Mouse (Mus musculus): Measurements from ENCODE around the gene Nif3l1.

Gene Nif3l1

DNA sequence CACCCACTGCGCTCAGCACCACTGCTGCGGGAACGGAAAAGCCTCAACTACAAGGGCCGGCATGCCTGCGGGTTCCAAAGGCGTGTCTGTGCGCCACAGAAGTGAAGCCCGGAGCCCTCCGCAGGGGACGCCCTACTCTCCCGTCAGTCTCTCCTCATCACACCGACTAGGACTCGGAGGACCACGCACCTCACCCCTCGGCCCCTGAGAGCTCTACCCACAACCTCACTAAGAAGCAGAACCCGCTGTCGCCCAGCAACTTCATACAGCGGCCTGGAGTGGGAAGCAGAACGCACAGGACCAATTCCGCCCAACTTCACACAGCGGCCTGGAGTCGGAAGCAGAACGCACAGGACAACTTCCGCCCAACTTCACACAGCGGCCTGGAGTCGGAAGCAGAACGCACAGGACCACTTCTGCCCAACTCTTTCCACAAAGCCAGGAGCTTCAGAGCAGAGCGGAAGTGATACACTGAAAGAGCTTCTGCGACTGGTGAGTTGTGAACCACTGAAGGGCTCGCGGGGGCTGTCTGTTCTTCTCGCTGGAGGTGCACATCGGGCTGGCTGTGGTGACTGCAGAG lies at the start of gene Nif3l1, which contains the start of gene Ppil3:
Gene Nif3l1, plus strand, starts transcription at position 9 of the 580 bp plus-strand sequence.
Gene Ppil3, minus strand, starts transcription at position 344 of the 580 bp plus-strand sequence.
- peak; percentile 91 for DNase-seq (ENCODE audit: low spot score)

DNA sequence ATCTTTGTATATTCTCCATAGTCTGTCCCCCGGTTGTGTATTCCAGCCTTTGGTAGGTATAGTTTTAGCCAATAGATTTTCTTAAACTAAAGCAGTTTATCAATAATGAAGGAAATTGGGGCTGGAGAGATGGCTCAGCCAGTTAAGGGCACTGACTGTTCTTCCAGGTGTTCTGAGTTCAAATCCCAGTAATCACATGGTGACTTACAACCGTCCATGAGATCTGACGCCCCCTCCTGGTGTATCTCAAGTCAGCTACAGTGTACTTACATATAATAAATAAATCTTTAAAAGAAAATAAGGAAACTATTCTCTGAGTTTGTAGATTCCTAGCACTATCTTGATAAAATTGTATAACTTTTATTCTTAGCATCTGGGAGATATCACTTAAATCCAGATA lies 49.6 kb upstream of the Nif3l1 start:
- DNase-seq (ENCODE audit: low spot score), result no peak

DNA sequence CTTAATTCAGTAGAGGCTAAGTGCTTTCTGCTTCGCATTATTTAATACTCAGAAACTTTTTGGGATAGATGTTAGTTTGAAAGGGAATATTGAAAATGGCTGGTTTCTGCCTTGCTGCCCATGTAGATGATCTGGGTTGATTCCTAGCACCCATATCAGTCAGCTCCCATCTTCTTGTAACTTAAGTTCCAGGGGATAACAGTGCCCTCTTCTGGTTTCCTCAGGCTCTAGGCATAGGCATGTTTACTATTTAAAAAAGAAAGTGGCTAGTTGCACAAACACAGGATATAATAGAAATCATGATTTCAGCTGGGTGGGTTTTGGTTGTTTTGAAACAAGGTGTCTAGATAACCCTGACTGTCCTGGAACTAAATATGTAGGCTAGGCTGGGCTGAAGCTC lies 48.8 kb upstream of the Nif3l1 start:
- no peak for DNase-seq (ENCODE audit: low spot score)

DNA sequence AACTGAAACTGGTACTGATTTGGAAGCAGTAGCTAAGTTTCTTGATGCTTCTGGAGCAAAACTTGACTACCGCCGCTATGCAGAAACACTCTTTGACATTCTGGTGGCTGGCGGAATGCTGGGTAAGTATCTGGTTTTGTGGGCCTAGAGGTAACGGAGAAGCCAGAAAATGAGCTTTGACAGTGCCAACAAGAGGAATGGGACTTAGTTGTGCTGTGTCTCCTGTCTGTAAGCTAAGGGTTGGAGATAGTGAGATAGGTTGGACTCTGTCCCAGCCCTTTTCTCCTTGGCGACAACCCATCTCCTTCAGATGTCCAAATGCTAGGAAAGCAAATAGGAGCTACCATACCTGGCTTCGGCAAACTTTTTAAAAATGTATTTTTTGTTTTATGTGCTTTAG lies 47.2 kb upstream of the Nif3l1 start:
- no peak for DNase-seq (ENCODE audit: low spot score)

DNA sequence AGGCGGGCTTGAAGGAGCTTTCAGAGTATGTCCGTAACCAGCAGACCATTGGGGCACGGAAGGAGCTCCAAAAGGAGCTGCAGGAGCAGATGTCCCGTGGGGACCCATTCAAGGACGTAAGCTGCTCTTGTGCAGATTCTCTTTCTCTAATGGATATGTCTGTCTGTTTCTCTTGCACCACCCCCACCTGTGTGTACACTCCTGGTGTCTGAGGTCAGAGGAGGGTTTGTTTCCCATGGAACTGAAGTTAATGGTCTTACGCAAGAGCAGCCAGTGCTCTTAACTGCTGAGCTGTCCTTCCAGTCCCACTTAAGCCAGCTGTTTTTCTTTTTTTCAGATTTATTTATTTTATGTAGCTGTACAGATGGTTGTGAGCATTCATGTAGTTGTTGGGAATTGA lies 43.6 kb upstream of the Nif3l1 start:
- no peak for DNase-seq (ENCODE audit: low spot score)

DNA sequence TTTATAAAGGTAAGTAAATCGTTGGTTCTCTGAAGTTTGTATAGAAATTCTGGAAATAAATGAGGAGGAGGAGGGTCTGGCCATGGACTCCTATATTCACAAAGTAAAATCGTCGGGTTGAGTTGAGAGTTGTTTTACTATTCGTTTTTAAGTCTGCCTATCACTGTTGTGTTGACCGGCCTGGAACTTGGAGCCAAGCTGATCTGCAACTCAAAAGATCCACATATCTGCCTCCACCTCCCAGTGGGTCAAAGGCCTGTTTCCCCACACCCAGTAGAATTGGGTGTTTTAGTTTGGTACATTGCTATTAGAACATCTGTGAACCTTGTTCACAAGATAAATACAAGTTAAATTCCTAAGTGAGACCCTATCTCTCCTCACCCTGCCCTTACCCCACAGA lies 41.2 kb upstream of the Nif3l1 start:
- no peak for DNase-seq (ENCODE audit: low spot score)

DNA sequence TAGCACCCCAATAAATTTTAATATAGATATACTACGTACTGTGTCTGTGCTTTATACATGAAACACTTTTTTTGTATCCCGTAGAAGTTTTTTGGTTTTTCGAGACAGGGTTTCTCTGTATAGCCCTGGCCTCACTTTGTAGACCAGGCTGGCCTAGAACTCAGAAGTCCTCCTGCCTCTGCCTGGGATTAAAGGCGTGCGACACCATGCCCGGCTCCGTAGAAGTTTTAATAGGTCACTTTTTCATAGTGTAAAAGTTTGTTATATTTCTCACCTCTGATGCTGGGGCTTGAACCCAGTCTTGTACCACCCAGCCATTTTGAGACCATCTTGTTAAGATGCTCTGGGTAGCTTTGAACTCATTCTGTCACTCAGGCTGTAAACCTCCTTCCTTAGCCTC lies 37.6 kb upstream of the Nif3l1 start:
- no peak for DNase-seq (ENCODE audit: low spot score)

DNA sequence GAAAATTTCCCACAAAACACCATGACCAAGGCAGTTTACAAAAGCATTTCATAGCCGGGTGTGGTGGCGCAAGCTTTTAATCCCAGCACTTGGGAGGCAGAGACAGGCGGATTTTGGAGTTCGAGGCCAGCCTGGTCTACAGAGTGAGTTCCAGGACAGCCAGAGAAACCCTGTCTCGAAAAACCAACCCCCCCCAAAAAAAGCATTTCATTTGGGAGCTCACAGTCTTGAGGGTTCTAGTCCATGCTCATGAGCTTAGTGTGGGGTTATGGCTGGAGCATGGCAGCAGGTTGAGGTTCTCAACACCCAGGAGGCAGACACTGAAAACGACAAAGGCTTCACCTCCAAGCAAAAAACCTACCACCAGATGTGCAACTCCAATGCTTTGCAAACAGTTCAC lies 36.8 kb upstream of the Nif3l1 start:
- no peak for DNase-seq (ENCODE audit: low spot score)

DNA sequence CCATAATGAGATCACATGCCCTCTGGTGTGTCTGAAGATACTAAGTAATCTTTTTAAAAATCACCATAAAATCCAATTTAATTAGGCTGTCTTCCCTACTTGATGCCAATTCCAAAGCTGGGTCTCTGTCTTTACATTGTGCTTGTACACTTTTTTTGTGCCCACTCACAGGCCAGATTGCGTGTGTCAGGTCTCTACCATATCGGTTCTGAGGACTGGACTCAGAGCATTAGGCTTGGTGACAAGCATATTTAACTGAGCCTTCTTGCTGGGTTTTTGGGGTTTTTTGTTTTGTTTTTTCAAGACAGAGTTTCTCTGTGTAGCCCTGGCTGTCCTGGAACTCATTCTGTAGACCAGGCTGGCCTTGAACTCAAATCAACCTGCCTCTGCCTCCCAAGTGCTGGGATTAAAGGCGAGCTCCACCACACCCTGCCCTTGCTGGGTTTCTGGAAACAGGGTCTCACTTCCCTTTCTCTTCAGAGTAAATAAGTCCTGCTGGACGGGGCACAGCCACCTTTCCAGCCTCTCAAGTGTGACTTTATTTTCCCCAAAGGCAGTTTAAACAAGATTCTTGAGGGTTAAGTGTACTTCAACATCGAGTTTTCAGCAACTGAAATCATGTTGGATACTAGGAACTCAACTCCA lies 35.3 kb upstream of the Nif3l1 start:
- no peak for DNase-seq (ENCODE audit: low spot score)

DNA sequence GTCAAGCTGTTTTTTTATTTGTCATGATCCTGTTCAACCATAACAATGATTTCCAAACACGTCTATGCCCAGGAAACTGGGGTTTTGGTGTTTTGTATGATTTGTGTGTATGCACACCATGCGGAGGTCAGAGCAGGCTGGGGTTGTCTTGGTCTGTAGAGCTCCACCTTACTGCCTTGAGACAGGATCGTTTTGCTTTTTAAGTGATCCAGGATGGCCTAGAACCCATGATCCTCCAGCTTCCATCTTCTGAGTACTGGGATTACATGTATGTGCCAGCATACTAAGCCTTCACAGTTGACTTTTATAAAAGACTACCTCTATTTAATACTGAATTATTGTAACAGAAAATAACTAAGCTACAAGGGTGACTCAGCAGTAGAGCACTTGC lies 34.8 kb upstream of the Nif3l1 start:
- no peak for DNase-seq (ENCODE audit: low spot score)

DNA sequence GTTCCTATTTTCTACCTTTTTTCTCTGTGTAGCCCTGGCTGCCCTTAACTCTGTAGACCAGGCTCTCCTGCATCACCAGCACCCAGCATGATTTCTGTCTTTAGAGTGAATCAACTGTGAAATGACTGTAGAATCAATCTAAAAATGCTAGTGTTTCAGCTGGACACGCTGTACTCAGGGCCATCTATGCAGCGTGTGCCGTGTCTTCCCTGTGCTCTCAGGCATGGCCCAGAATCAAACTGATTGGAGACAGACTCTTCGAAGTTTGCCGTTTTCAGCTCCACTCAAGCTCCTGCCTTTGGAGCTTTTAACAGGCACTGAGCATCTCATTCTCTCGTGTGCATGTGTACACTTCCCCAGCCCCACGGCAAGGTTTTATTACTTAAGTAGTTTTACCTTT lies 34.2 kb upstream of the Nif3l1 start:
- no peak for DNase-seq (ENCODE audit: low spot score)

DNA sequence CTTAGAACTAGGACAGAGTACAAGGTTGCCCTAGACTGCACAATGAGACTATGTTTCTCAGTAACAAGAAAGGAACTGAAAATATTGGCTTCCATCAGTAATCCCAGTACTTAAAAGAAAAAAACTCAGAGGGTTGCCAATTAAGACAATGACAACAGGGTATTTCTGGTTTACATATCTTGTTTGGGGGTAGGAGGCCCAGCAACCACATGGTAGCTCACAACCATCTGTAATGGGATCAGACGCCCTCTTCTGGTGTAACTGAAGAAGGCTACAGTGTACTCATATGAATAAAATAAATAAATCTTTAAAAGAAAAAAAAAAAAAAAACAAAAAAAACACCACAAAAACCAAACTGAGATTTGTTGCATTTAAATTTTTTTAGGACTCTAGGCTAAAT lies 29.5 kb upstream of the Nif3l1 start:
- no peak for DNase-seq (ENCODE audit: low spot score)

DNA sequence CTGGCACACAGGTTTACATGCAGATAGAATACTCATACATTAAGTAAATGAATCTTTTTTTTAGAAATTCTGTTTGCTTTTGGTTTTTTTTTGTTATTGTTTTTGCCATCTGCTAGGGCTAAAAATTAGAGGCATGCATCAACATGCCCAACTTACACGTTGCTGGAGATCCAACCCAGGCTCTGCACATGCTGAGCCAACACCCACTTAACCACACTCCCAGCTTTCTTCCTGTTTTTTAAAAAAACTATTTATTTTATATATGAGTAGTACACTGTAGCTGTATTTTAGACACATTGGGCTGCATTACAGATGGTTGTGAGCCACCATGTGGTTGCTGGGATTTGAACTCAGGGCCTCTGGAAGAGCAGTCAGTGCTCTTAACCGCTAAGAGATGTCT lies 28.9 kb upstream of the Nif3l1 start:
- DNase-seq (ENCODE audit: low spot score), result no peak

DNA sequence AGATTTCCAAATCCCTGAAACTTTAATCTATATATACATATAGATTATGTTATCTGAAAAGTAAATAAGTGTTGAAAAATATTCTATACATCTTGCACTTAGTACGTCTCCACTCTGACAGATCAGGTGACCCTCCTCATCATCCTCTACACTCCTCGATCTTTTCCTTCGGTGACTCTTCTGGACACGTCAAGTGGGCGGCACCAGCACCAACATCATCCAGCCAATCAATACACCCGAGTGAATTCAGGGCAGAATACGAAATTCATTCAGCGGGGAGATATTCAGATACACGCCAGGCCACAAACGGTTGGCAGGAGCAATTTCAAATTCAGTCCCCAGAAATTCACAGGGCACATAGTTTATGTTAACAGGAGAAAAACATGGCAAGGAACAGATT lies 24.9 kb upstream of the Nif3l1 start:
- DNase-seq (ENCODE audit: low spot score), result no peak

DNA sequence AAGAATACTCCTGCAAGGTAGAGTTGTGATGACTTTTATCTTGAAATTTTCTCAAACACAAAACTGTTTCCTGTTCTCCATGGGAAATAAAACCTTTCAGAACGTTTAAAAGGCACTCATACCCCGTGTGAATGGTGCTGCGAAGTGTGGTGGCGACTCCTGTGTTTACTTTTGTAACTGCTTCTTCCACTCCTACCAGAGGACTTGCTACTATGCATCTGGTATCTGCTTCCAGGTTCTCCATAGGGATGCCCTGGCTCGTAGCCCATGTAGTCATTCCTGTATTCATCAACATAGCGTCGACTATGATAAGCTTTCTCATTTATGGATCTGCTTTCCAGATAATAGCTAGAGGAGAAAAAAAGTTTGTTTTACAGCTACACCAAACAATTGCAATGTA lies 24.0 kb upstream of the Nif3l1 start:
- DNase-seq (ENCODE audit: low spot score), result no peak

DNA sequence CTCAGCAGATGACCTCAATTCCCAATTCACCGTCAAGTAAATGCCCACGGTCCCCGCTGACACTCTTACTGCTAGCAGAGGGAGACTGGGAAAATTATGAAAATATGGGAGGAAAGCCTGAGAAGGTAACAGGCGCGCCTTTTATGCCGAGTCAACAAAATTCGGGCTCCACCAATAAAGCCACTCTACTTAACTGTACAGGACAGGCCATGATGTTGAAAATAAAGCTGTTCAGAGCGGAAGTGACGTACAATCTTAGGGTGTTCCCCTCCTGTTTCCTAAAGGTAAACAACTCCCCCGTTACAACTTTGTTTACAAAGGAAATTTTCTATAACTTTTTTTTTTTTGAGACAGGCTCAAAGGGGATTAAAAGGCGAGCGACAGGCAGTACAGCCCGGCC lies 22.1 kb upstream of the Nif3l1 start:
- DNase-seq (ENCODE audit: low spot score), result peak; percentile 80

DNA sequence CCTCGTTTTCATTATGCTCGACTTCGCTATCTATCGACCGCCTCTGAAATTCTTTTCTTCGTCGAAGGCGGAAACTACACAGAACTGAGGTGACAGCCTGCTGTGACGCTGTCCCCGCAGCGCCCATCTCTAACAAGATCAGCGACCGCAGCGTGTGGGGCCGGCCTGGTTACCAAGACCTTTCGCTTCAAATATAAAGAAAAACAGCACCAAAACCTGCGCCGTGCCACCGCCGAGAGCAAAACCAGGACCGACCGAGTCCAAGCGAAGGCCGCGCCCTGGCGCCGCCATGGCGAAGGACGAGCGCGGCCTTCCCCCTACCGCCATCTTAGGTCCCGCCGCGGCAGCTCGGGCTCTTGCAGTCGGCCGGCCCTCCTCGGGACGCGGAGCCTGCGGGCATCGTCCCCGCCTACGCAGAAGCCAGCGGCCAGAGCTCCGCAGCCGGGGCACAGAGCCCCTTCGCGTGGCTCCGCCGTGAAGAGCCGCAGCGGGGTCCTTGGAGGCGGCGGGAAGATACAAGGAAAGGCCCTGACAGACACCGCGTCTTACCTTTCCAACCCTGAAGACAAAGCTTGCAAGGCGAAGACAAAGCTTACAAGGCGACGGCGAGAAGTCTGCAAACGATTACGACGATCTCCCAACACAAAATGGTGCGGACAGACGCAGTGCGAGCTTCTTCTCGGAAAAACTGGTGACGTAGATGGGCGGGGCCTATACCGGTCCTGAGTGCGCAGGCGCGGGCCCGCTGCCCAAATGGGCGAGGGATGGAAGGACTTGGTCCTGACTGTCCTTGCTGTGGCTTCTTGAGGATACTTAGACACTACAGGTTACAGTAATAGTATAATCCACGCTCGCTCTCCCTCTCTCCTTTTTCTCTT lies 21.3 kb upstream of the Nif3l1 start, which contains the start of gene Clk1:
Gene Clk1, minus strand, starts transcription at position 696 of the 878 bp plus-strand sequence.
- DNase-seq (ENCODE audit: low spot score), result peak; percentile 96

DNA sequence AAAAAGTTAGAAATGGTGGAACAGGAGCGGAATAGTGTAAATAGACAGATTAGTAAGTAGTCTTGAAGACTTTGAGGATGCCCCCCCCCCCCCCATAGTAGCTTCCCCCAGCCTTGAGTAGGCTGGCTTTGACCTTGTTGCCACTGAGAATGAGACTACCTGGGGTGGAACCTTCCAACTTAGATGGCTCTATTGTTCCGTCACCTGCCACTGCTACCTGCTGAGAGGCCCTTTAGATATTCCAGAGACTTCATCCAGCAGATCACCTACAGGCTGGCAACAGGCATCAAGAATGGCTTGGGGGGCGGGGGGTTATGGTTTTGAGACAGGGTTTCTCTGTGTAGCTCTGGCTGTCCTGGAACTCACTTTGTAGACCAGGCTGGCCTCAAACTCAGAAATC lies 20.4 kb upstream of the Nif3l1 start:
- no peak for DNase-seq (ENCODE audit: low spot score)

DNA sequence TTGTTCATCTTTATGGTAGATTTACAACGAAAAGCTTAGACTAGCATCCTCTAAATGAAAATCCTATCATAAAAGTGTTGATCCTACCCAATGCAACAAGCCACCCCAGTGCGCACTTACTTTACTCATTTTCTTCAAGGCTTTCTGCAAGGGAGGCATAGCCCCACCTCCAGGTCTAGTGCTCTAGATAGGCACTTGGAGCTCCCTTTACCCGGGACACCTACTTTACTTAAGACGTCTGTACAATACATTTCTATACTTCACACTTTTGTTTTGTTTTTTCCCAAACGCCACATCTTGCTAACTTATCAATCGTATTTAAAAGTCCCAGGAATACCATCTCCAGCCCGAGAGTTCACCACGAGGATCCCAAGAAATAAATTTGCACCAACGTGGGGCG lies 260 bp upstream of the Nif3l1 start:
- DNase-seq (ENCODE audit: low spot score), result peak; percentile 31

DNA sequence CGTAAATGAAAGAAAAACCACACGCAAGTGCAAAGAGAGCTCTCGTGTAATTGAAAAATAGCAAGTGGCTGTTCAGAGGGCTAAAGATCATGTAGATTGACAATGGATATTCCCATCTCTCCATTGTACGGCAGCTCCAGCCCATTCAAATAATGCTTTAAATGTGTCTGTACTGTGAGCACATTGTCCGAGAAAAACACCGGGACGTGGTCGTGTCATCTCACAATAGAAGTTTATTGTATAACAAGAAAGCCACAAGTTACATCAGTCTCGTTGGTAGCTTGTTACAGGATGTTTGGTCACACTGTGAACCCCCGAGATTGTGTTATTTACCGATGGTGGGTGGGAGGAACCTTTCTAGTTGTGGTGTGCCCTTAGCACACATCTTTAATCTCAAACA lies 910 bp downstream of the Nif3l1 start:
- DNase-seq (ENCODE audit: low spot score), result no peak

DNA sequence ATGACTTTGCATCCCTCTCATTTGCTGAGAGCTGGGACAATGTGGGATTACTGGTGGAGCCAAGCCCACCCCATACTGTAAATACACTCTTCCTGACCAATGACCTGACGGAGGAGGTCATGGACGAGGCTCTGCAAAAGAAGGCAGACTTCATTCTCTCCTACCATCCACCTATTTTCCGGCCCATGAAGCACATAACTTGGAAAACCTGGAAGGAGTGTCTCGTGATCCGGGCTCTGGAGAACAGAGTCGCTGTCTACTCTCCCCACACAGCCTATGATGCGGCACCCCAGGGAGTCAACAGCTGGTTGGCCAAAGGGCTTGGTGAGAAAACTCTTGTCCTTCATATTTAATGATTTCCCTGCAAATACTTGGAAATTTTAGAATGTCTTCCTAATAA lies 2.8 kb downstream of the Nif3l1 start:
- DNase-seq (ENCODE audit: low spot score), result no peak

DNA sequence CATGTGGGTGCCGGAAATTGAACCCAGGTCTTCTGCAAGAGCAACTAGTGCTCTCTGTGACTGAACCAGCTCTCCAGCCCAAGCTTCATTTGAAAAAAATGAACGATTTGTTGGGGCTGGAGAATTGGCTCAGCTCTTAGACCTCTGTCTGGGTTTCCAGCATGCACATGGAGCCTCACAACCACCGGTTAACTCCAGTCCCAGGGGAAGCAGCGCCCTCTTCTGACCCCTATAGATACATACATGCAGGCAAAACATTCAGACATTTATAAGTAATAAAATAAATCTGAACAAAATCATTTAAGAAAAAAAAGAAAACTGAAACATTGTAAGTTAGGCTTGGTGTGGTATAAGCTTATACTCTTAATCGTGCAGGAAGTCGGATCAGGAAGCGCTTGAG lies 3.4 kb downstream of the Nif3l1 start:
- no peak for DNase-seq (ENCODE audit: low spot score)

DNA sequence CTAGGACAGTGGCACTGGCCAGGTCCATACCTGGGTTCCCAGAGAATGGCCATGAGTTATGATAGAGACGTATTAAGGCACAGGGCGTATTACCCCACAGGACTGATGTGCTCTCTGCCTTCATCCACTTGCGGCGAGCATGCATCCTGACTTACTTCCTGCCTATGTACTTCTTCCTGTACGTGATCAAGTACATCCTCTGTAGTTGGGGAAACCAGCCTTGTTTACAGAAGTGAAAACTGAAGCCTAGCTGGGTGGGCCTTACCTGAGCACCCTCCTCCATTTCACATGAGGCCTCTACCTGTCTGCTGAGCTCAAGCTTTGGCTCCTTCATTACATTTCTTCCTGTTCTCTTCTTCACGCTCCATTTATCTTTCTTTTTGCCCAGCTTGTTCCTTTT lies 9.4 kb downstream of the Nif3l1 start:
- DNase-seq (ENCODE audit: low spot score), result no peak
